In genomic region chr4:33261311-33261753, GRCm38 (mm10) we compare ENCODE assay signal across 8 mouse cellular contexts. TPM values are rescaled to one million over a fixed set of nuclear protein-coding genes. Genes with fewer than 3 reads are reported as not detected.
DNase-seq lines count a peak whose midpoint lies in the region; ATAC-seq and TF ChIP-seq lines count a peak whose summit lies in the region.

No protein-coding gene starts in this region.

- no peak overlapping the region for H3K9ac ChIP-seq in forebrain, postnatal 0 days
- H3K9ac ChIP-seq in forebrain, embryonic 12.5 days: no peak overlapping the region

- no peak overlapping the region for H3K27ac ChIP-seq in forebrain, postnatal 0 days (ENCODE audit: low read depth, low read length)
- H3K27ac ChIP-seq in forebrain, embryonic 12.5 days: no peak overlapping the region
- H3K27ac ChIP-seq in embryonic fibroblast, embryonic 13.5 days (ENCODE audit: insufficient read depth, low read length): peak overlapping the region; percentile 43

- no peaks in the 10 kb centered on the region for H3K36me3 ChIP-seq in forebrain, postnatal 0 days (ENCODE audit: insufficient read depth)
- H3K36me3 ChIP-seq in forebrain, embryonic 12.5 days (replicated peaks): no peaks in the 10 kb centered on the region

- WGBS in forebrain, postnatal 0 days: 31% methylated on average over 7 of the region's 7 CpGs
- 77% methylated on average over 7 of the region's 7 CpGs for WGBS in forebrain, embryonic 12.5 days

- no peaks in the 10 kb centered on the region for H3K27me3 ChIP-seq in forebrain, postnatal 0 days (ENCODE audit: insufficient read depth, low read length)
- no peaks in the 10 kb centered on the region for H3K27me3 ChIP-seq in forebrain, embryonic 12.5 days

- peak; percentile 84 for ATAC-seq in forebrain, postnatal 0 days
- ATAC-seq in forebrain, embryonic 12.5 days (ENCODE audit: low FRiP score): no peak

- DNase-seq in forebrain, postnatal 0 days: peak; percentile 51
- DNase-seq in adrenal gland, adult 18-20 months (ENCODE audit: low spot score in 2 of 2): peak; percentile 86 to 90
- DNase-seq in heart, postnatal 14 days: peak; percentile 93 to 94
- DNase-seq in left cerebral cortex, postnatal 4 days: peak; percentile 84
- peak; percentile 62 for DNase-seq in naive thymus-derived CD4-positive, alpha-beta T cell, adult 2 months (ENCODE audit: low read depth)
- DNase-seq in yolk sac, embryonic 10.5 days (ENCODE audit: low spot score): peak; percentile 80

- intact Hi-C loops in heart, postnatal 14 days (cut with DNase I): no loop called here
- intact Hi-C loops in left cerebral cortex, postnatal 4 days (cut with DNase I): no loop called here

- no peak for TF ChIP-seq POLR2A in embryonic fibroblast, embryonic 13.5 days (IDR thresholded peaks at IDR 0.05; ENCODE audit: low read depth, low read length)

- no peak for TF ChIP-seq CTCF in forebrain, postnatal 0 days (IDR thresholded peaks at IDR 0.05; ENCODE audit: low read depth)
- no peak for TF ChIP-seq CTCF in embryonic fibroblast, embryonic 13.5 days (IDR thresholded peaks at IDR 0.05; ENCODE audit: borderline replicate concordance, insufficient read depth, low read length)

- no peak overlapping the region for H3K4me2 ChIP-seq in forebrain, postnatal 0 days (ENCODE audit: low read depth)
- no peak overlapping the region for H3K4me2 ChIP-seq in forebrain, embryonic 12.5 days

- no peaks in the 10 kb centered on the region for H3K9me3 ChIP-seq in forebrain, postnatal 0 days (ENCODE audit: low read length)
- H3K9me3 ChIP-seq in forebrain, embryonic 12.5 days: no peaks in the 10 kb centered on the region

- no peaks in the 10 kb centered on the region for H3K4me1 ChIP-seq in forebrain, postnatal 0 days (ENCODE audit: insufficient read depth)
- no peaks in the 10 kb centered on the region for H3K4me1 ChIP-seq in forebrain, embryonic 12.5 days
- no peaks in the 10 kb centered on the region for H3K4me1 ChIP-seq in embryonic fibroblast, embryonic 13.5 days (ENCODE audit: control insufficient read depth, insufficient read depth, low read length)

- no peak overlapping the region for H3K4me3 ChIP-seq in forebrain, postnatal 0 days (ENCODE audit: low read depth, low read length)
- no peak overlapping the region for H3K4me3 ChIP-seq in forebrain, embryonic 12.5 days (replicated peaks)
- H3K4me3 ChIP-seq in embryonic fibroblast, embryonic 13.5 days (ENCODE audit: insufficient read depth, low read length): no peak overlapping the region

RNA-seq across cellular contexts. Expression of gene Pnrc1, which starts 28.6 kb away (rescaled TPM):
- total RNA-seq in forebrain, postnatal 0 days (2014; rRNA removed): 79.9 and 112 TPM in 2 replicates
- 55.1 and 57.1 TPM in 2 replicates for polyA plus RNA-seq in forebrain, postnatal 0 days (2015; fragmentation: Nextera tagmentation; extraction: Ambion mirVana)
- polyA plus RNA-seq in forebrain, embryonic 12.5 days (2016; fragmentation: Nextera tagmentation; extraction: Ambion mirVana): 95.5 and 99.5 TPM in 2 replicates
- total RNA-seq in adrenal gland, adult 18-20 months (2021): 100 to 1,000 TPM; 185 to 217 TPM
- 50.9 and 66.6 TPM in 2 replicates for polyA plus RNA-seq in embryonic fibroblast, embryonic 13.5 days (2011; ENCODE audit: insufficient read length, low read depth, missing spikeins)
- 100 to 1,000 TPM; 133 to 143 TPM for total RNA-seq in heart, postnatal 14 days (2021)
- total RNA-seq in left cerebral cortex, postnatal 4 days (2021): 10 to 100 TPM; 79.0 to 80.6 TPM

RNA-seq across cellular contexts. Expression of gene Rngtt, which starts 48.8 kb away (rescaled TPM):
- total RNA-seq in forebrain, postnatal 0 days (2014; rRNA removed): 22.5 and 32.7 TPM in 2 replicates
- 11.5 and 16.1 TPM in 2 replicates for polyA plus RNA-seq in forebrain, postnatal 0 days (2015; fragmentation: Nextera tagmentation; extraction: Ambion mirVana)
- polyA plus RNA-seq in forebrain, embryonic 12.5 days (2016; fragmentation: Nextera tagmentation; extraction: Ambion mirVana): 33.9 and 34.4 TPM in 2 replicates
- 10 to 100 TPM; 29.8 to 34.0 TPM for total RNA-seq in adrenal gland, adult 18-20 months (2021)
- polyA plus RNA-seq in embryonic fibroblast, embryonic 13.5 days (2011; ENCODE audit: insufficient read length, low read depth, missing spikeins): 24.9 and 30.7 TPM in 2 replicates
- 10 to 100 TPM; 11.2 to 12.1 TPM for total RNA-seq in heart, postnatal 14 days (2021)
- total RNA-seq in left cerebral cortex, postnatal 4 days (2021): 10 to 100 TPM; 25.7 to 29.4 TPM

RNA-seq across cellular contexts. Expression of gene Srsf12, which starts 52.5 kb away (rescaled TPM):
- total RNA-seq in forebrain, postnatal 0 days (2014; rRNA removed): 47.0 and 68.4 TPM in 2 replicates
- polyA plus RNA-seq in forebrain, postnatal 0 days (2015; fragmentation: Nextera tagmentation; extraction: Ambion mirVana): 22.1 and 43.3 TPM in 2 replicates
- 10.2 and 11.6 TPM in 2 replicates for polyA plus RNA-seq in forebrain, embryonic 12.5 days (2016; fragmentation: Nextera tagmentation; extraction: Ambion mirVana)
- 1 to 10 TPM in 1 of 2 experiments, under 1 TPM in 1; 0.86 to 1.0 TPM for total RNA-seq in adrenal gland, adult 18-20 months (2021)
- polyA plus RNA-seq in embryonic fibroblast, embryonic 13.5 days (2011; ENCODE audit: insufficient read length, low read depth, missing spikeins): 1.2 and 2.2 TPM in 2 replicates
- not detected for total RNA-seq in heart, postnatal 14 days (2021)
- total RNA-seq in left cerebral cortex, postnatal 4 days (2021): 10 to 100 TPM; 46.7 to 48.9 TPM

Comparison
In these comparisons a context has a peak if more than half of its experiments do, and no peak if none do; other contexts are left out.
1. RNA of gene Srsf12, which starts 52.5 kb away (total RNA-seq): 47.0 to 68.4 TPM in forebrain, postnatal 0 days and 46.7 to 48.9 TPM in left cerebral cortex, postnatal 4 days; 0.86 to 1.0 TPM in adrenal gland, adult 18-20 months and not detected in heart, postnatal 14 days; every median in the first group is over 10 times any median in the second.
2. Peak in every context shown above with its lines, with median percentiles within 50 percentile points of each other: DNase-seq.